ENCODE assay signal across 8 mouse cellular contexts in genomic region chr5:66620191-66620625, GRCm38 (mm10). TPM values are rescaled to one million over a fixed set of nuclear protein-coding genes. Genes with fewer than 3 reads are reported as not detected.
DNase-seq lines count a peak whose midpoint lies in the region; ATAC-seq and TF ChIP-seq lines count a peak whose summit lies in the region.

No protein-coding gene starts in this region.

- peak overlapping the region; percentile 66 for H3K9ac ChIP-seq in forebrain, embryonic 12.5 days
- peak overlapping the region; percentile 60 for H3K9ac ChIP-seq in heart, embryonic 15.5 days
- no peak overlapping the region for H3K9ac ChIP-seq in liver, embryonic 13.5 days
- H3K9ac ChIP-seq in neural tube, embryonic 13.5 days = peak overlapping the region; percentile 70

- ATAC-seq in forebrain, embryonic 12.5 days (ENCODE audit: low FRiP score) = peak; percentile 60
- ATAC-seq in heart, embryonic 15.5 days (replicated peaks; ENCODE audit: insufficient number of reproducible peaks, insufficient read depth, low FRiP score, low read depth) = peak; percentile 58
- peak; percentile 40 for ATAC-seq in liver, embryonic 13.5 days (ENCODE audit: low read depth)
- ATAC-seq in neural tube, embryonic 13.5 days (ENCODE audit: low read depth) = peak; percentile 53

- H3K4me3 ChIP-seq in C2C12 (ENCODE audit: insufficient read depth, poor library complexity, severe bottlenecking) = peak overlapping the region; percentile 18
- H3K4me3 ChIP-seq in forebrain, embryonic 12.5 days (replicated peaks) = peak overlapping the region; percentile 58
- H3K4me3 ChIP-seq in heart, embryonic 15.5 days = peak overlapping the region; percentile 73
- peak overlapping the region; percentile 47 for H3K4me3 ChIP-seq in liver, embryonic 13.5 days (replicated peaks)
- H3K4me3 ChIP-seq in neural tube, embryonic 13.5 days = peak overlapping the region; percentile 55

- TF ChIP-seq CTCF in C2C12 (IDR thresholded peaks at IDR 0.05; ENCODE audit: control insufficient read depth, insufficient read depth, insufficient read length) = peak; percentile 42

- peaks cover 23% of the 10 kb centered on the region for H3K4me1 ChIP-seq in forebrain, embryonic 12.5 days
- H3K4me1 ChIP-seq in heart, embryonic 15.5 days (replicated peaks) = peaks cover 29% of the 10 kb centered on the region
- H3K4me1 ChIP-seq in liver, embryonic 13.5 days (replicated peaks) = peaks cover 3% of the 10 kb centered on the region
- peaks cover 39% of the 10 kb centered on the region for H3K4me1 ChIP-seq in neural tube, embryonic 13.5 days (replicated peaks)

- H3K9me3 ChIP-seq in forebrain, embryonic 12.5 days = no peaks in the 10 kb centered on the region
- no peaks in the 10 kb centered on the region for H3K9me3 ChIP-seq in heart, embryonic 15.5 days (replicated peaks)
- H3K9me3 ChIP-seq in liver, embryonic 13.5 days (replicated peaks) = no peaks in the 10 kb centered on the region
- no peaks in the 10 kb centered on the region for H3K9me3 ChIP-seq in neural tube, embryonic 13.5 days

- peak overlapping the region; percentile 81 for H3K4me2 ChIP-seq in forebrain, embryonic 12.5 days
- peak overlapping the region; percentile 88 for H3K4me2 ChIP-seq in heart, embryonic 15.5 days
- H3K4me2 ChIP-seq in liver, embryonic 13.5 days = peak overlapping the region; percentile 53
- peak overlapping the region; percentile 74 for H3K4me2 ChIP-seq in neural tube, embryonic 13.5 days

- H3ac ChIP-seq in C2C12 (ENCODE audit: control insufficient read depth, insufficient read length, low read depth) = peak overlapping the region; percentile 49

- H3K27me3 ChIP-seq in C2C12 (ENCODE audit: control insufficient read depth, insufficient read depth, insufficient read length) = no peaks in the 10 kb centered on the region
- H3K27me3 ChIP-seq in forebrain, embryonic 12.5 days = 0 out of 2 replicates have a peak, but pooled peaks cover 6% of the 10 kb centered on the region
- H3K27me3 ChIP-seq in heart, embryonic 15.5 days = no peaks in the 10 kb centered on the region
- H3K27me3 ChIP-seq in liver, embryonic 13.5 days = peaks cover 60% of the 10 kb centered on the region
- H3K27me3 ChIP-seq in neural tube, embryonic 13.5 days = no peaks in the 10 kb centered on the region

- peaks cover 8% of the 10 kb centered on the region for H3K36me3 ChIP-seq in C2C12 (ENCODE audit: control insufficient read depth, insufficient read depth)
- no peaks in the 10 kb centered on the region for H3K36me3 ChIP-seq in forebrain, embryonic 12.5 days (replicated peaks)
- no peaks in the 10 kb centered on the region for H3K36me3 ChIP-seq in heart, embryonic 15.5 days
- no peaks in the 10 kb centered on the region for H3K36me3 ChIP-seq in liver, embryonic 13.5 days
- no peaks in the 10 kb centered on the region for H3K36me3 ChIP-seq in neural tube, embryonic 13.5 days

- under 1% methylated on average over 41 of the region's 41 CpGs for WGBS in forebrain, embryonic 12.5 days
- WGBS in heart, embryonic 15.5 days = under 1% methylated on average over 41 of the region's 41 CpGs
- under 1% methylated on average over 40 of the region's 41 CpGs for whole genome bisulfite sequencing in liver, embryonic 13.5 days (ENCODE audit: insufficient replicate concordance)
- WGBS in neural tube, embryonic 13.5 days = under 1% methylated on average over 41 of the region's 41 CpGs

- H3K79me3 ChIP-seq in C2C12 (ENCODE audit: low read depth) = peaks cover 27% of the 10 kb centered on the region

- H3K27ac ChIP-seq in forebrain, embryonic 12.5 days = peak overlapping the region; percentile 51; the same call in 1 of the 2 replicates
- H3K27ac ChIP-seq in heart, embryonic 15.5 days = peak overlapping the region; percentile 73
- peak overlapping the region; percentile 9; the same call in 1 of the 2 replicates for H3K27ac ChIP-seq in liver, embryonic 13.5 days
- peak overlapping the region; percentile 57 for H3K27ac ChIP-seq in neural tube, embryonic 13.5 days (replicated peaks)

- peak; percentile 37 for DNase-seq in brain, embryonic 18.5 days (ENCODE audit: low read depth, low spot score)
- DNase-seq in kidney, postnatal 25 days = peak; percentile 90 to 96
- peak; percentile 9 for DNase-seq in liver, embryonic 13.5 days
- DNase-seq in thymus, adult 18-20 months = peak; percentile 62

- peaks cover 35% of the 10 kb centered on the region for H3K79me2 ChIP-seq in C2C12 (ENCODE audit: control insufficient read depth, insufficient read depth)

TF ChIP-seq in C2C12, 6 proteins besides CTCF, POLR2A, EP300 and RAD21:
- TF ChIP-seq MAX (IDR thresholded peaks at IDR 0.05) (no peak), CEBPB (IDR thresholded peaks at IDR 0.05; ENCODE audit: low read depth) (peak; percentile 48)

RNA-seq across cellular contexts. Expression of gene Apbb2, which starts 1.6 kb away (rescaled TPM):
- 22.6 TPM for polyA plus RNA-seq in C2C12 (2012; fragmentation: generic; extraction: Trizol)
- 53.4 and 56.5 TPM in 2 replicates for polyA plus RNA-seq in forebrain, embryonic 12.5 days (2016; fragmentation: Nextera tagmentation; extraction: Ambion mirVana)
- polyA plus RNA-seq in heart, embryonic 15.5 days (2015; fragmentation: Nextera tagmentation; extraction: Ambion mirVana) = 32.6 and 35.5 TPM in 2 replicates
- 4.1 and 4.3 TPM in 2 replicates for polyA plus RNA-seq in liver, embryonic 13.5 days (2015; fragmentation: Nextera tagmentation; extraction: Ambion mirVana)
- polyA plus RNA-seq in neural tube, embryonic 13.5 days (2015; fragmentation: Nextera tagmentation; extraction: Ambion mirVana) = 108 and 123 TPM in 2 replicates

RNA-seq across cellular contexts. Expression of gene Uchl1, which starts 55.7 kb away (rescaled TPM):
- polyA plus RNA-seq in C2C12 (2012; fragmentation: generic; extraction: Trizol) = 18.3 TPM
- 539 and 554 TPM in 2 replicates for polyA plus RNA-seq in forebrain, embryonic 12.5 days (2016; fragmentation: Nextera tagmentation; extraction: Ambion mirVana)
- polyA plus RNA-seq in heart, embryonic 15.5 days (2015; fragmentation: Nextera tagmentation; extraction: Ambion mirVana) = 91.4 and 116 TPM in 2 replicates
- polyA plus RNA-seq in liver, embryonic 13.5 days (2015; fragmentation: Nextera tagmentation; extraction: Ambion mirVana) = 1.7 and 2.5 TPM in 2 replicates
- 1,095 and 1,278 TPM in 2 replicates for polyA plus RNA-seq in neural tube, embryonic 13.5 days (2015; fragmentation: Nextera tagmentation; extraction: Ambion mirVana)

Comparison
In these comparisons a context has a peak if more than half of its experiments do, and no peak if none do; other contexts are left out.
1. Peak in every context shown above with its lines: DNase-seq, ATAC-seq, H3K4me3 ChIP-seq and H3K27ac ChIP-seq.
2. H3K4me3 ChIP-seq: peak in every context shown above with its lines; median percentile 73 in heart, embryonic 15.5 days; 58 in forebrain, embryonic 12.5 days; 55 in neural tube, embryonic 13.5 days; 47 in liver, embryonic 13.5 days; 18 in C2C12.
3. DNase-seq: peak in every context shown above with its lines; median percentile 93 in kidney, postnatal 25 days; 62 in thymus, adult 18-20 months; 37 in brain, embryonic 18.5 days; 9 in liver, embryonic 13.5 days.
4. H3K27ac ChIP-seq: peak in every context shown above with its lines; median percentile 73 in heart, embryonic 15.5 days; 57 in neural tube, embryonic 13.5 days; 51 in forebrain, embryonic 12.5 days; 9 in liver, embryonic 13.5 days.